Mouse (Mus musculus): ENCODE results near the gene 4930449I24Rik. TPM values are rescaled to one million over a fixed set of nuclear protein-coding genes. Genes with fewer than 3 reads are reported as not detected.
"Not testable (repeated sequence)": the region's sequence is repeated elsewhere in the genome, so short reads cannot be mapped to it uniquely, and the experiment has no call there.

The 4930449I24Rik gene
- polyA plus RNA-seq, 1 experiment from 2014 or later = not detected

DNA sequence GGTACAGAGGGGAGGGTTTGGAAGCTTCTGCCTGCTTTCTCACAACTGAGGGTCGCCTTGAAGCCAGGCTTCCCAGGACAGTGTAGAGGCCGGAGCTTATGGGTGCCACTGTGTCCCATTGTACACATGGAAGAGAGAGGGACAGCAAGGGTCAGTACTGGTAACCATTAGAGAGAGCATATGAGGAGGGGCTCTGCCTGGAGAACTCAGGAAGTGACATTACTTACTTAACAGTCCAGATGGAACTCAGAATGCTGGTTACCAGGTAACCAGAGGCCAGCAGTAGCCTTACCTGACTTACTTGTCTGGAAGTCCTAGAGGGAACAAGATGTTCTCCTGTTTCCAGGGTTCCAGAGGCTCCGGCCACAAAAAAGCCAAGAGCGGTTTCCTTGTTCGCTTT lies 11.6 kb downstream of the 4930449I24Rik start, which contains the start of gene Gm3402:
Gene Gm3402 (plus strand): TSS at position 301 of the 400 bp plus-strand sequence.
- H3K4me1 ChIP-seq; H3K4me2 ChIP-seq; H3K4me3 ChIP-seq; ATAC-seq (ENCODE audit: insufficient number of reproducible peaks, insufficient read depth, low FRiP score, low TSS enrichment, low read depth); H3K36me3 ChIP-seq; H3K27ac ChIP-seq; H3K27me3 ChIP-seq; H3K9me3 ChIP-seq; H3K9ac ChIP-seq: not testable (repeated sequence)
- WGBS = 83% methylated on average over 1 of the region's 5 CpGs

DNA sequence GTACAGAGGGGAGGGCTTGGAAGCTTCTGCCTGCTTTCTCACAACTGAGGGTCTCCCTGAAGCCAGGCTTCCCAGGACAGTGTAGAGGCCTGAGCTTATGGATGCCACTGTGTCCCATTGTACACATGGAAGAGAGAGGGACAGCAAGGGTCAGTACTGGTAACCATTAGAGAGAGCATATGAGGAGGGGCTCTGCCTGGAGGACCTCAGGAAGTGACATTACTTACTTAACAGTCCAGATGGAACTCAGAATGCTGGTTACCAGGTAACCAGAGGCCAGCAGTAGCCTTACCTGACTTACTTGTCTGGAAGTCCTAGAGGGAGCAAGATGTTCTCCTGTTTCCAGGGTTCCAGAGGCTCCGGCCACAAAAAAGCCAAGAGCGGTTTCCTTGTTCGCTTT lies 23.3 kb downstream of the 4930449I24Rik start, which contains the start of gene Gm3404:
Gene Gm3404 (plus strand): TSS at position 301 of the 400 bp plus-strand sequence.
- not testable (repeated sequence) for H3K9me3 ChIP-seq; H3K4me2 ChIP-seq; H3K4me1 ChIP-seq; H3K27me3 ChIP-seq; ATAC-seq (ENCODE audit: insufficient number of reproducible peaks, insufficient read depth, low FRiP score, low TSS enrichment, low read depth); H3K27ac ChIP-seq; H3K4me3 ChIP-seq; H3K9ac ChIP-seq; H3K36me3 ChIP-seq
- 82% methylated on average over 3 of the region's 3 CpGs for WGBS

DNA sequence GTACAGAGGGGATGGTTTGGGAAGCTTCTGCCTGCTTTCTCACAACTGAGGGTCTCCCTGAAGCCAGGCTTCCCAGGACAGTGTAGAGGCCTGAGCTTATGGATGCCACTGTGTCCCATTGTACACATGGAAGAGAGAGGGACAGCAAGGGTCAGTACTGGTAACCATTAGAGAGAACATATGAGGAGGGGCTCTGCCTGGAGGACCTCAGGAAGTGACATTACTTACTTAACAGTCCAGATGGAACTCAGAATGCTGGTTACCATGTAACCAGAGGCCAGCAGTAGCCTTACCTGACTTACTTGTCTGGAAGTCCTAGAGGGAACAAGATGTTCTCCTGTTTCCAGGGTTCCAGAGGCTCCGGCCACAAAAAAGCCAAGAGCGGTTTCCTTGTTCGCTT lies 35.1 kb downstream of the 4930449I24Rik start, which contains the start of gene Gm3409:
Gene Gm3409 (plus strand): TSS at position 301 of the 400 bp plus-strand sequence.
- ATAC-seq (ENCODE audit: insufficient number of reproducible peaks, insufficient read depth, low FRiP score, low TSS enrichment, low read depth); H3K27ac ChIP-seq; H3K9me3 ChIP-seq; H3K36me3 ChIP-seq; H3K9ac ChIP-seq; H3K4me3 ChIP-seq; H3K4me1 ChIP-seq; H3K4me2 ChIP-seq; H3K27me3 ChIP-seq: not testable (repeated sequence)
- WGBS = 100% methylated on average over 3 of the region's 3 CpGs

Other genes starting within 250 kb of the 4930449I24Rik start
- gene Wasf3, start 117.4 kb upstream of the 4930449I24Rik start, polyA plus RNA-seq (2015; fragmentation: Nextera tagmentation; extraction: Ambion mirVana) = 4.8 and 4.9 TPM in 2 replicates
- gene Gm6408, start 20.4 kb upstream of the 4930449I24Rik start, polyA plus RNA-seq (2015; fragmentation: Nextera tagmentation; extraction: Ambion mirVana) = not detected in 2 replicates
- gene Gm6370, start 11.0 kb upstream of the 4930449I24Rik start, polyA plus RNA-seq (2015; fragmentation: Nextera tagmentation; extraction: Ambion mirVana) = not detected in 2 replicates
- gene Gm3402, start 11.7 kb downstream of the 4930449I24Rik start, polyA plus RNA-seq (2015; fragmentation: Nextera tagmentation; extraction: Ambion mirVana) = not detected in 2 replicates
- not detected in 2 replicates for gene Gm3404, start 23.4 kb downstream of the 4930449I24Rik start, polyA plus RNA-seq (2015; fragmentation: Nextera tagmentation; extraction: Ambion mirVana)
- not detected in 2 replicates for gene Gm3409, start 35.2 kb downstream of the 4930449I24Rik start, polyA plus RNA-seq (2015; fragmentation: Nextera tagmentation; extraction: Ambion mirVana)
- gene Gm3415, start 53.7 kb downstream of the 4930449I24Rik start, polyA plus RNA-seq (2015; fragmentation: Nextera tagmentation; extraction: Ambion mirVana) = not detected in 2 replicates
- 0.10 and 0.78 TPM in 2 replicates for gene Gpr12, start 82.8 kb downstream of the 4930449I24Rik start, polyA plus RNA-seq (2015; fragmentation: Nextera tagmentation; extraction: Ambion mirVana)

Data from embryonic facial prominence, embryonic 13.5 days (tissue).